ENCODE assay signal across 12 mouse cellular contexts in genomic region chr6:94874415-94874814, GRCm38 (mm10).
"Had no signal": no experiment of that assay in that cellular context is flagged by ENCODE, and none has a peak within 500 bp of the region (broad histone marks: within the 10 kb centered on the region; RNA-seq: fewer than 3 reads in every experiment).

No protein-coding gene starts in this region.

- ATAC-seq: intestine, postnatal 0 days; midbrain, embryonic 15.5 days had no signal

- DNase-seq: kidney, adult 2 months; kidney, postnatal 25 days; layer of hippocampus, adult 9-11 months; liver, embryonic 13.5 days; lung, postnatal 10 days; lung, postnatal 36 days; retina, postnatal 1 day; right cerebral cortex, postnatal 25 days; thymus, adult 18-20 months; thymus, postnatal 36 days had no signal
